Mouse (Mus musculus) kidney, postnatal 36 days (tissue): ENCODE data around the gene Gm5039.
"Not testable (repeated sequence)": the region's sequence is repeated elsewhere in the genome, so short reads cannot be mapped to it uniquely, and the experiment has no call there.

Experiments used
- DNase-seq, 2 experiments: peaks; one replicate each; pipeline ENCODE4 v3.0.0; 2021 to 2022; ENCODE audit warnings: mixed read lengths in 2 of 2

Gene Gm5039

GRCm38 (mm10) chr12:88323926-88324325 lies at the start of gene Gm5039:
Gm5039 (minus strand) TSS chr12:88324026.
- DNase-seq: not testable (repeated sequence)

- no peak for DNase-seq
These were observed 48.2 kb upstream of the Gm5039 start for GRCm38 (mm10) chr12:88372018-88372417.

GRCm38 (mm10) chr12:88370321-88370720 lies 46.5 kb upstream of the Gm5039 start:
- not testable (repeated sequence) for DNase-seq

GRCm38 (mm10) chr12:88369690-88370089 lies 45.9 kb upstream of the Gm5039 start:
- DNase-seq: not testable (repeated sequence)

DNA sequence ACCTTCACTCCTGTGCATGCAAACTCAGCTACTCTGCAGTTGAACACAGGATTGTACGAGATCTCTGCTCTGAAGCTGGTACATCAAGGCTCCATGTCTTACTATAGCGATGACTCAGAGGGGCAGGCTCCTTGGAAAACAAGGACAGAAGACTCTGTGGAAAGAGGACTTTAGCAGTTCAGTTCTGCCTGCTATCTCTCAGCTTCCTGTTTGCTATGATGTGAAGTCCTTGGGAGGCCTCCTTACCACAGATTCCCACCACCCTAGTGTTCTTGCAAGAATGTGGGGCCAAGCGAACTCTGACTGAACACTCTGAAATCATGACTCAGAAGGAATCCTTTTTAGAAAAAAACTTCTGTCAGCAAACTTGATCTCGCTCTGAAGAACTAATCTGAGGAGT lies 44.8 kb upstream of the Gm5039 start:
- peak in 1 of 2 experiments; percentile 17 for DNase-seq

DNA sequence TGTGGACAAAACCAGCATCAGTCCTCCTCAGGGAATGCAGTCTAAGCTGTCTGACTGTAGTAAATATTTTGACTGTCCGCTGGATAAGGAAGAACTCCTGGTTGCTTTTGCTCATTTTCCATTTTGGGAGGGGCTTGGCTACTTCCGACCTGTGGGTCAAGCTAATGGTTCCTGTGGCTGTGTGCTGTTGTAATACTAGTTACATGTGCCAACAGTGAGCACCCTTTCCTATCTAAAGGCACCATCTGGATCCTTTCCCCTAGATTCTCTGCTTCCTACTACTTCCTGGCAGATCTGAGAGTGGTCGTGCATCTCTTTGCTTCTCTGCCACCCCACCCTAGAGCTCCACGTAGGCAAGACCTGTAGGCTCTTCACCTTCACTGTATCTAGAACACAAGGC lies 43.8 kb upstream of the Gm5039 start:
- no peak for DNase-seq

DNA sequence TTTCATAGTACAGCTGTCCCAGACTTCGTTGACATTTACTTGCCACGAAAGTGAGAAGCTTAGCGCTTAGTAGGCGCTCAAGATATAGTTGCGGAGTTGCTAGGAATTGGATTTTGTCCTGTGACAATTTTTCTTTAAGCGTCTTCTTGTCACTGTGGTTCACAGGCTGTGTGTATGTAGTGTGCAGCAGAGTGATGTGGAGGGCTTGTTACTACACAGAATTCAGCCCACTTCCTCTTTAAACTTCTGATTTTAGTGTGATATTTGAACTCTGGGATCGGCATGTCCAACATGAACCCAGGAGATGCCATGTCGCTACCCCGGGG lies 37.3 kb upstream of the Gm5039 start:
- no peak for DNase-seq

DNA sequence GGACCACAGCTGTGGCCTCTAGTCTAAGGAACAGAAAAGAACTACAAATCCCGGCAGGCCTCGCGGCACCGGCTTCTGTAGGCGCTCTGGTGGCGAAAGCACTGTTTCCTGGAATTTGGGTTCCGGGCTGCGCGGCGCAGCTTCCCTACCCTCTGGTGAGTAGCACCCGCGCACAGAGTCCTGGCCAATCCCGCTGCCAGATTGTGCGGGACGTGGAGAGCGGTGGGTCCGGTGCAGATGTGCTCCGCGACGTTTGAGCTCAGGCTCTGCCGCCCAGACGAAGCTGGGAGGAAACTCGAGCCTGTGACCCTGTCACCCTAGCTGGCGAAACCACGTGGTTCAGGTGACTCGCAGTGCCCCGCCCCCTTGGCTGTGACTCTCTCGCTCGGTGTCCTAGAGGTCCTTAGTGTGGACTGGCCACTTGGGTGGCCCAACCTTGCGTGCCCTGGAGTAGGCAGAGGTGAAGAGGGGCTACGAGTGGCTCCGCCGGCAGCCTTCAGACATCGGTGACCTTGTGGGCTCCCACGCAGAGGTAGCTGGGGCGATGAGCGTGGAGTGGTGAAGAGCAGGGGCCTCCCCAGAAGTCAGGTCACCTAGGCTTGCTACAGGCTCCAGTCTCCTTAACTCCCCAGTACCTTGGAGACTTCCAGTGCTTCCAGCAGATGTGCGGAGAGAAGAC lies 36.8 kb upstream of the Gm5039 start, which contains the start of gene Adck1:
Adck1 (plus strand) TSS at position 114 of the 679 bp plus-strand sequence.
- DNase-seq: peak; percentile 95 to 97

DNA sequence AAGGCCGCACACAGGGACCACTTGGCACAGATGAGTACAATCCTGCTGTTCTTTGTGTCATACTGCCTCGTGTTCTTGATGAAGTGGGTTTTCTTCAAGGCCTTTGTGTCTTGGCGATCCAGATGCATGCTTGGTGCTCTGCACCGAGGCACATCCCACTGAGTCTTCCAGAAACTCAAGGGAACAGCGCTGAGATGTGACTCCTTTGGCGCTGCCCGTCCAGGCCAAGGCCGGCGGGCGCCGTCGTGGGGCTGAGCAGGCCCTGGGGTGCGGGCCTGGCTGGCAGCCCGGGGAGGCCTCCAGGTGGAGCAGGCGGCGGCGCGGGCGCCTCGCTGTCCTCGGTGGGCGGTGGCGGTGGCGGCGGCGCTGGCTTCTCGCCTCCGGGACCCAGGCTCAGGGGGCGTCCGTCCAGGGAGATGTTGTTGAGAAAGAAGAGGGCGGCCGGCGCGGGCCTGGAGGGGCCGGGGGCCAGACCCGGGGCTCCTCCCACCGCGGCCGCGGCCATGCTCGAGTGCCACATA lies 30.4 kb upstream of the Gm5039 start:
- no peak for DNase-seq

DNA sequence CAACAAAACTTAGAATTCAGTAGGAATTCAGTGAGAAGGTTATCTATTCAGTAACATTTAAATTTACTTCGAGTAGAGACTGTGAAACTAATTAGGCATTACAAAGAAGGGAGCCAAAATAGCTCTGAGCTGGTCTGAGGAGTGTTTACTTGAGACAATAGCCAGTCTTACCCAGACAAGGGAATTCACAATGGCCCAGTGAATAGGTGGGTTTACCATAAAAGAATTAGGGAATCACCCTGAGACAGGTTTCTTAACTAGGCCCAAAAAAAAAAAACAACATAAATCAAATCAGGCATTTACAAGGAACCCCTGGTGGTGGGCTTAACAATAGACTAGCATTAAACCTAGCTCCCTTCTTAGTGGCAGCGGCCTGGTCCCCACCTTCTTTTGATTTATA lies 17.5 kb upstream of the Gm5039 start:
- not testable (repeated sequence) for DNase-seq

DNA sequence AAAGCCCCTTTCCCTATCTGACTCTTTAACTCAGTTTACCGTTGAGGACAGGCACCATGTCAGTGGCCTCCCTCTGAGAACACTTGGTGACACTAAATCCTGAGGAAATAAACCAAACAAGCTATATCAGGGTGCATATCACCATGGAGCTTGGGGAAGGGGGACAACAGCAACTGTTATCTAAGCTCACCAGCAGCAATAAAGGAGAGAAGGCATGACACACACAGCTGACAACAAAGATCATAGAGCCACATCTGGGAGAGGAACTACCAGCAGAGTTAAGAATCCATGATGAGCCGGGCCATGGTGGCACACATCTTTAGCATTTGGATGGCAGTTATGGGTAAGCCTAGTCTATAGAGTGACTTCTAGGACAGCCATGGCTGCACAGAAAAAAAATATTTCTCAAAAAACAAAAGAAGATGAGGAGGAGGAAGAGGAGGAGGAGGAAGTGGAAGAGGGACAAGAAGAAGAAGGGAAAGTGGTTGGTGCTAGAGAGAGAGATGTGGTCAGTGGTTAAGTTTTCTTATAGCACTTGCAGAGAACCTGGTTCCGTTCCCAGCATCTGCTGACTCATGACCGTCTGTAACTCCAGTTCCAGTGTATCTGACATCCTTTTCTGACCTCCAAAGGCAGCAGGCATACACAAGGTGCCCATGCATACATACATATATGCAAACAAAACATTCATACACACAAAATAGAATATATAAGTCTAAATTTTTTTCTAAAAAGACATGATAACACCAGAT lies 13.0 kb upstream of the Gm5039 start:
- not testable (repeated sequence) for DNase-seq

DNA sequence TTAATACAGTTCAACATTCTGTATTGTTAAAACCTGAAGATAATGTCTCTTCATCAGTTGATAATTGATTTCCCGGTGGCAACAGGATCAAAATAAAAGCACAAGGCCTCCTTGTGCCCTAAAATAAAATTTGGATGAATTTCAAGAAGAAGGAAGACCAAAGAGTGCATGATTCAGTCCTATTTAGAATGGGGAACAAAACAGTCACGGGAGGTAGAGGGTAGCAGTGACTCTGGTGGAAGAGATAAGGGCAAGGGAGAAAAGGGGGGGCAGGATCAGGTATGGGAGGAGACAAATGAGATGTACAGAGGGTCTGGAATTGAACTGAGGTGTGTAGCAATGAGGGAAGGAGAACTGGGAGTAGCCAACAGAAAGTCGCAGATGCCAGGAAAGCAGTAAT lies 9.3 kb downstream of the Gm5039 start:
- DNase-seq: no peak

GRCm38 (mm10) chr12:88297171-88297570 lies 26.7 kb downstream of the Gm5039 start:
- not testable (repeated sequence) for DNase-seq

- not testable (repeated sequence) for DNase-seq
These were observed 30.7 kb downstream of the Gm5039 start for GRCm38 (mm10) chr12:88293082-88293481.

DNA sequence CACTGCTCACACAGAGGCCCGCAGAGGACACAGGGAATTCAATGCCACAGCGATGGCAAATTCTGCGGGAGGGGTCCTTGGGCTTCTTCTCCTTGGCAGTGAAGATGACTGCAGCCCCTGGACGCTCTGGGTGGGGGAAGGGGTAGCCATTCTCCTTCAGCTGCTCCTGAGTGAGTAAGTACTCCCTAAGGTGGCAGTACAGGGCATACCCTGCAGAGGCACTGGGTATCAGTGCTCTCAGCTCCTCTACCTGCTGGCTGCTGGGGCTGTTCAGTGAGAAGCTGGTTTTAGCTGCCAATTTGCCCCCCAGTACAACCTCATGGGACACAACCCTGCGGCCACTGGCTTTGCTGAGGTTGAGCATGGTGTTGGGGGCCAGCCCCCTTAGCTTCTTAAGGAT lies 38.6 kb downstream of the Gm5039 start:
- DNase-seq: not testable (repeated sequence)

GRCm38 (mm10) chr12:88274400-88274799 lies 49.4 kb downstream of the Gm5039 start, which contains the start of gene Gm5662:
Gm5662 (minus strand) TSS chr12:88274500.
- not testable (repeated sequence) for DNase-seq
